Mouse (Mus musculus): ENCODE data around the gene Cyp2j13. TPM values are rescaled to one million over a fixed set of nuclear protein-coding genes. Genes with fewer than 3 reads are reported as not detected.

Cyp2j13 gene
- polyA plus RNA-seq, 1 experiment from 2014 or later, result 0.09 TPM

Other genes starting within 250 kb of the Cyp2j13 start
- 33.1 and 34.2 TPM in 2 replicates for gene Hook1, start 110.3 kb downstream of the Cyp2j13 start, polyA plus RNA-seq (2016; fragmentation: Nextera tagmentation; extraction: Ambion mirVana)
- not detected in 2 replicates for gene Cyp2j12, start 63.6 kb upstream of the Cyp2j13 start, polyA plus RNA-seq (2016; fragmentation: Nextera tagmentation; extraction: Ambion mirVana)
- gene Cyp2j7, start 159.1 kb upstream of the Cyp2j13 start, polyA plus RNA-seq (2016; fragmentation: Nextera tagmentation; extraction: Ambion mirVana), result not detected in 2 replicates